Mouse (Mus musculus): ENCODE data around the gene Olfr1012.
"Not testable (repeated sequence)": the region's sequence is repeated elsewhere in the genome, so short reads cannot be mapped to it uniquely, and the experiment has no call there.

The Olfr1012 gene

GRCm38 (mm10) chr2:85762666-85763065 is at the start of gene Olfr1012:
Gene Olfr1012 (minus strand): TSS chr2:85762766.
- DNase-seq (ENCODE audit: extremely low read depth, low read depth) = no peak

- no peak for DNase-seq (ENCODE audit: extremely low read depth, low read depth)
These were observed 41.9 kb upstream of the Olfr1012 start for GRCm38 (mm10) chr2:85804501-85804900.

- DNase-seq (ENCODE audit: extremely low read depth, low read depth) = no peak
These were observed 39.9 kb upstream of the Olfr1012 start, which contains the start of gene Olfr1016 for GRCm38 (mm10) chr2:85802444-85802843. Gene Olfr1016 (minus strand): TSS chr2:85802544.

GRCm38 (mm10) chr2:85792331-85792730 is 29.8 kb upstream of the Olfr1012 start:
- DNase-seq (ENCODE audit: extremely low read depth, low read depth) = no peak

- DNase-seq (ENCODE audit: extremely low read depth, low read depth) = no peak
These were observed 19.2 kb upstream of the Olfr1012 start, which contains the start of gene Olfr1015 for GRCm38 (mm10) chr2:85781717-85782116. Gene Olfr1015 (plus strand): TSS chr2:85782017.

- DNase-seq (ENCODE audit: extremely low read depth, low read depth) = no peak
These were observed 9.8 kb upstream of the Olfr1012 start, which contains the start of gene Olfr1014 for GRCm38 (mm10) chr2:85772413-85772812. Gene Olfr1014 (plus strand): TSS chr2:85772713.

GRCm38 (mm10) chr2:85766798-85767197 is 4.2 kb upstream of the Olfr1012 start, which contains the start of gene Olfr1013:
Gene Olfr1013 (plus strand): TSS chr2:85767098.
- no peak for DNase-seq (ENCODE audit: extremely low read depth, low read depth)

- no peak for DNase-seq (ENCODE audit: extremely low read depth, low read depth)
These were observed 8.7 kb downstream of the Olfr1012 start for GRCm38 (mm10) chr2:85753822-85754221.

- DNase-seq (ENCODE audit: extremely low read depth, low read depth) = peak; percentile 27
These were observed 36.8 kb downstream of the Olfr1012 start for GRCm38 (mm10) chr2:85725793-85726192.

- no peak for DNase-seq (ENCODE audit: extremely low read depth, low read depth)
These were observed 47.4 kb downstream of the Olfr1012 start, which contains the start of gene Olfr1009 for GRCm38 (mm10) chr2:85715119-85715518. Gene Olfr1009 (plus strand): TSS chr2:85715419.

- DNase-seq (ENCODE audit: extremely low read depth, low read depth) = no peak
These were observed 51.4 kb downstream of the Olfr1012 start for GRCm38 (mm10) chr2:85711159-85711558.

- DNase-seq (ENCODE audit: extremely low read depth, low read depth) = not testable (repeated sequence)
These were observed 51.9 kb downstream of the Olfr1012 start for GRCm38 (mm10) chr2:85710680-85711079.

Data from MEL-GATA-1-ER (cell line).